Mouse (Mus musculus) kidney, embryonic 16.5 days (tissue): ENCODE measurements around the gene Btg2. TPM values are rescaled to one million over a fixed set of nuclear protein-coding genes. Genes with fewer than 3 reads are reported as not detected.

ENCODE experiments used
- ATAC-seq: fragments of 200-750 bp; cut with Nextera tagmentation; 2 replicates; pipeline ENCODE4 v1.8.0; 2017; ENCODE audit warnings: moderate TSS enrichment; ENCODE audit not compliant: low FRiP score, low TSS enrichment
- H3K27ac ChIP-seq: fragments of 300-500 bp; sonication (generic); 2 replicates; pipeline ENCODE4 v1.5.1; 2014; ENCODE audit warnings: low read length
- H3K27me3 ChIP-seq: fragments of 300-500 bp; sonication (generic); 2 replicates; pipeline ENCODE4 v1.6.1; 2014; ENCODE audit warnings: low read length, control low read depth, mixed read lengths; ENCODE audit not compliant: insufficient read depth
- H3K36me3 ChIP-seq: fragments of 300-500 bp; sonication (generic); 2 replicates; pipeline ENCODE4 v1.6.1; 2014; ENCODE audit warnings: low read length, control low read depth, mixed read lengths; ENCODE audit not compliant: insufficient read depth
- H3K4me1 ChIP-seq: fragments of 300-500 bp; sonication (generic); 2 replicates; pipeline ENCODE4 v1.6.1; 2014; ENCODE audit warnings: low read length, control low read depth, mixed read lengths; ENCODE audit not compliant: insufficient read depth
- H3K4me2 ChIP-seq: fragments of 300-500 bp; sonication (generic); replicated peaks from 2 replicates; pipeline ENCODE4 v1.6.1; 2014; ENCODE audit warnings: low read depth, low read length
- H3K4me3 ChIP-seq: fragments of 300-500 bp; sonication (generic); 2 replicates; pipeline ENCODE4 v1.5.1; 2014; ENCODE audit warnings: mild to moderate bottlenecking, low read length
- H3K9ac ChIP-seq: fragments of 300-500 bp; sonication (generic); replicated peaks from 2 replicates; pipeline ENCODE4 v1.6.1; 2014; ENCODE audit warnings: low read length
- H3K9me3 ChIP-seq: fragments of 300-500 bp; sonication (generic); 2 replicates; pipeline ENCODE4 v1.6.1; 2016; ENCODE audit warnings: low read length, control low read depth
- WGBS: fragments of 180-500 bp; shearing (Covaris S2); extraction: QIAGEN DNeasy Blood & Tissue Kit; methylation state at CpG from one replicate; pipeline ENCODE4 v1.1.7; 2014; 5-methylcytosine and 5-hydroxymethylcytosine counted together
- polyA plus RNA-seq: library from polyadenylated mRNA; unstranded; fragments of >200 nt; fragmentation: Nextera tagmentation; extraction: Ambion mirVana; gene quantifications from 2 replicates; pipeline ENCODE4 v1.2.1, GENCODE M21; 2015

The Btg2 gene
- polyA plus RNA-seq, 1 experiment from 2014 or later: 38.2 TPM

DNA sequence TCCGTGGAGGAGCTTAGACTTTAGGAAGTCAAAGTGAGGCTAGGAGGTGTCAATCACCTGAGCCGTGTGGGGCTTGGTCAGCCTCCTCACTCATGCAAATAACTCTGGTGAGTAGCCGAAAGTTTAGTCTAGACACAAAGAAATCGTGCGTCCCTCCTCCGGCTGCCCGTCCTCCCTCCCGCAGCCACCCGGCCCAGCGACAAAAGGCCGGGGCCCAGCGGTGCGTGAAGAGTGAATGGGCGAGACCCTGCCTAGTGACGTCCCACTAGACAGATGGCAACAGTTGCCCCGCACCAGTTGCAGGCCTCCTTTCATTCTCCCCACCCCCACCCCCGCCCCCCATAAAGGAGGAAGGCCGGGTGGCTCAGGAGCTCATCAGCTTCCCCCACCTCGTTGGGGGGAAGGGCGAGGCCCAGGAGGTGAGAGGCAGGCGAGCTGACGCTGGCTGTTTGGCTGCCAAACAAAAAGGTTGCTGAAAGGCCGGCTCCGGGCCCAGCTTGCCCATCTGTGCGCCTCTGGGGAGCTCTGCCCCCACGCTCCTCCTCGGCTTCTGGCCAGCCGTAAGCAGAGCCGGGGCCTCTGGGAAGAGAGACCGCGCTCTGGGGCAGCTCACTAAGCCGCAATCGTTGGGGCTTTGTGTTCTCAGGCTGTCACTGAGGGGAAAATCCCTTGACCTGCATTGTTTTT is 15.7 kb downstream of the Btg2 start:
- Histone ChIP-seq H3K36me3 (no peaks in the 10 kb centered on the region), H3K4me2 (peak overlapping the region; percentile 50), H3K27ac (peak overlapping the region; percentile 96), H3K4me3 (peak overlapping the region; percentile 18), H3K4me1 (peaks cover 86% of the 10 kb centered on the region), H3K9ac (peak overlapping the region; percentile 73), H3K27me3 (no peaks in the 10 kb centered on the region), H3K9me3 (no peaks in the 10 kb centered on the region)
- WGBS: 3% methylated on average over 33 of the region's 33 CpGs
- ATAC-seq: peak; percentile 49

DNA sequence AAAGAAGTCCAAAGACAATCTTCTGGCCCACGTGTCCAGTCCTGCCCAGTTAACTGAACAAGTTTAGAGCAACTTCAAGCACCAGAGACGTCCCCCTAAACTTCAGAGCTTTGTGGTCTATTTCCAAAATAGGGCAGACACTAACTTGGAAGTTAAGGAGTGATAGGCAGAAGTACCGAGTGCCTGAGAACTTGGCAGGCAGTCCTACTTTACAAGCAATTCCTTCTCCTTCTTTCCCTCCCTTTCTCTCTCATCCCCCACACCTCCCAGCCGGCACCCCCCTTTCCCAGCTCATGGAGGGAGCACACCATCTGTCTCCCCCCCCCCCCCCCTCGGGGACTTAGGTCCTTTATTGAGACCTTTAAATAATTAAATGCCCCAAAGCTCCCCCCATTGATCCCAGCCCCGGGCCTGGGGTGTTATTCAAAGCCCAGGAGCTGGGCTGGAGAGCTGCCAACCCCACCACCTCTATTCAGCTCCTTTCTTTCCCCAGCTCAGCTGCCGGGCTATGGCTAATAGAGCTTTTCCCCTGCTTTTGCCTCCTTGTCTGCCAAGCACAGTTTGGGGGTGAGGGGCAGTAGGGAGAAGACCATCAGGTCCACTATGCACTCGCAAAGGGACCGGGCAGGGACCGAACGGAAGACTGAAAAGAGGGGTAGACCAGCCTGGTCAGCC is 16.4 kb downstream of the Btg2 start:
- no peaks in the 10 kb centered on the region for H3K9me3 ChIP-seq
- no peaks in the 10 kb centered on the region for H3K27me3 ChIP-seq
- no peaks in the 10 kb centered on the region for H3K36me3 ChIP-seq
- H3K9ac ChIP-seq: peak overlapping the region; percentile 73
- H3K4me1 ChIP-seq: peaks cover 79% of the 10 kb centered on the region
- ATAC-seq: no peak
- peak overlapping the region; percentile 50 for H3K4me2 ChIP-seq
- 8% methylated on average over 11 of the region's 11 CpGs for WGBS
- H3K4me3 ChIP-seq: peak overlapping the region; percentile 18; the same call in 1 of the 2 replicates
- peak overlapping the region; percentile 96 for H3K27ac ChIP-seq

DNA sequence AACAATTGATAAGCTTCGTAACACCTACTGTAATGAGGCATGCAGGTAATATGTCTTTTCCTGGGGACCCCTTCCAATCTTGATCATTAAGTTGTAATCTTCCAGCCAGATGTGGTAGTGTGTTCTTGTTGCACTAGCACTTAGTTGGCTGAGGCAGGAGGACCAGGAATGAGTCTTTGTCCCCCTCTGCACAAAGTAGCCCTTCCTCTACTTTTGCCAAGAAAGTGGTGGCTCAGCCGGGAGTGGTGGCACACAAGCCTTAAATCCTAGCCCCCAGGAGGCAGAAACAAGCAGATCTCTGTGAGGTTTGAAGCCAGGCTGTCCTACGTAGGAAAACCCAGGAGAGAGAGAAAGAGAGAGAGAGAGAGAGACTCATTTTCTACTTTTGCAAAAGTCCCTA is 17.0 kb downstream of the Btg2 start:
- peak overlapping the region; percentile 96 for H3K27ac ChIP-seq
- no peaks in the 10 kb centered on the region for H3K36me3 ChIP-seq
- ATAC-seq: no peak
- no peaks in the 10 kb centered on the region for H3K9me3 ChIP-seq
- peaks cover 73% of the 10 kb centered on the region for H3K4me1 ChIP-seq
- no peaks in the 10 kb centered on the region for H3K27me3 ChIP-seq
- H3K4me3 ChIP-seq: no peak overlapping the region
- 63% methylated on average over 3 of the region's 3 CpGs for WGBS
- peak overlapping the region; percentile 56; the same call in 1 of the 2 replicates for H3K4me2 ChIP-seq
- no peak overlapping the region for H3K9ac ChIP-seq

DNA sequence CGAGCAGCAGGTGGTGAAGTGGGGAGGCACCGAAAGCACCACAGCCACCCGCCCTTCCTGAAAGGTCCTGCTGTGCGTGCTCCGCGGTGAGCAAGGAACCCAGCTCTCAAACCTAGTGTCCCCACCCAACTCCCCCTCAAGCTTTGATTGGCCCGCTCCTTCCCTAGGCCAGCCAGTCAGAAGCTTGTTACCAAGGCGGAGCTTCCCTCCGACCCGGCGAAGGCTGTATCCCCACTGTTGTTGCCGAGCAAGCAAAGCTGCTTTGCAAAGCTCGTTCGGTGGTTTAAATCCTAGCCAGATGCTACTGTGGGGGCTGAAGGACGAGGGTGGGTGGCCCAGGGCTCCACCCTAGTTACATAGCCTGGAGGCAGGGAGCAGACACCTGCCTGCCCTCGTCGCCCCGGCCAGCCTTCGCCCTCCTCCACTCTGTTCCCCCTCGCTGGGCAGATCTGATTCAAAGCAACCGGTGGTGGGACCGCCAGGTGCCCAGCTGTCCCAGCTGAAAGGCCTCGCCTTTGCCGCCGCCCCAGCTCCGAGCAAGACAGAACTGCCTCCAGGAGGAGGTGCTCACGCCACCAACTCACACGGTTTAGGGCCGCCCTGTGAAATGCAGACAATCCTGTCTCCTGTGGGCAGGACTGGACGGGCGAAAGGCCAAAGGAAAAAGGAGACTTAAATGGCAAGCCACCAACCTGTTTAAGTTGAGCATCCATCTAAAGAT is 17.9 kb downstream of the Btg2 start:
- Histone ChIP-seq H3K9ac (peak overlapping the region; percentile 54), H3K36me3 (no peaks in the 10 kb centered on the region), H3K4me2 (peak overlapping the region; percentile 56), H3K4me1 (peaks cover 65% of the 10 kb centered on the region), H3K4me3 (peak overlapping the region; percentile 30), H3K27me3 (no peaks in the 10 kb centered on the region), H3K27ac (peak overlapping the region; percentile 96), H3K9me3 (no peaks in the 10 kb centered on the region)
- WGBS: 2% methylated on average over 31 of the region's 31 CpGs
- ATAC-seq: peak; percentile 91

DNA sequence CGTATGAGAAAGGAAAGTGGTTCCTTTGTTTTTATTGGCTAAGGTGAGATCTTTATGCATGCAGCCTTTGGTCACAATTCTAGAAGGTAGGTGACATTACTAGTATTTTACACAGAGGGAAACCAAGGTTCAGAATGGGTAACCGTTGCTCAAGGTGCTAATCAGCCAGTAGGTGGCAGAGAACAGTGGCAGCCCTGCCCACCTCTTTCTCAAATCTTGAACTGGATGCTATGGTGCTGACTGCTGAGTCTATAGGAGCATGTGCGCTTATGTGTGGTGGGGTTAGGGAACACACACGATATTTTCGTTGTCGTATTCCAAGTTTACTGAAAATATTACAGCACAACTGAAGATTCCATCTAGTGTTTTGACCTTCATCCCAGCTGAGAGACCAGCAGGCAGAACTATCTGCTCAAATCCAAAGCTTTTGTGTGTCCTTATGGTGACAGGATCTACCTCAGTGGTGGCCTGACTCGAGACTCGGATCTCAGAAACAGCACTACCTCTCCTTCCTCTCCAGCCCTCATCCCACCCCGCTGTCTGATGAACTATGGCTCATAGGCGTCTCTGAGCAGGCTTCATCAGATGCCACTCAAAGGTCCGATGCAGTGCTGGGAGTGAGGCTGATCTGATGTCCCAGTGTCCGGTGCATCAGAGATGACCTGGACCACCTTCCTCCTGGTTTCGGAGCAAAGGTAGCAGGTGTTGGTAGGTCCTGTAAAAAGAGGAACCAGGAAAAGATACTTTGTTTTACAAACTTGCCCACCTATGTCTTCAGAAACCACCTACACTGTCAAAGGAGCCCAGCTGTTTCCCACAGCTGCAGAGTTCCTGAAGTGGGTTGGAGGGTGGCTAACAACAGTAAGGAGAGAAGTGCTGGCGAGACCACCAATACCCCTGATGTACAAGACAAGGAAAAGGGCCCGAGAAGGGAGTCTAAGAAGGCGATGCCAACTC is 18.9 kb downstream of the Btg2 start:
- no peaks in the 10 kb centered on the region for H3K27me3 ChIP-seq
- H3K27ac ChIP-seq: peak overlapping the region; percentile 96
- H3K9me3 ChIP-seq: no peaks in the 10 kb centered on the region
- H3K4me2 ChIP-seq: peak overlapping the region; percentile 56
- no peaks in the 10 kb centered on the region for H3K36me3 ChIP-seq
- H3K4me3 ChIP-seq: peak overlapping the region; percentile 30
- H3K4me1 ChIP-seq: peaks cover 66% of the 10 kb centered on the region
- WGBS: 66% methylated on average over 16 of the region's 16 CpGs
- no peak for ATAC-seq
- H3K9ac ChIP-seq: peak overlapping the region; percentile 54

DNA sequence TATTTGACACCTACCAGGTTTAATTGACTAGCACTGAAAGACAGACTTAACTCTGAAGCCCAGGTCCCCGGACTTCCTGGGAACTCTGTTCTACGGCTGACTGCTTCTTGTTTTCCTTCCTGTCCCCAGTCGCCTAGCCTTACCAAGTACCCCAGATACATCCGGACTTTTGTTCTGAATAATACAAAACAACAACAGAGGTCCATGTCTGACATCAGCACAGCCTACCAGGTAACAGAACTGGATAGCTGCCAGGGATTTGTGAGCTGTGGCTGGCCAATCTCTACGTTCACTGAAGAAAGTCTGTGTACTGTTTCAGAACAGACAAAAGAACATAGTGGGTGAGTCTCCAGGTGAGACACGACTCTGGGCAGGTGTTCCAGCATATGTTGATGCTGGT is 20.1 kb downstream of the Btg2 start:
- H3K9me3 ChIP-seq: no peaks in the 10 kb centered on the region
- 39% methylated on average over 6 of the region's 6 CpGs for WGBS
- H3K9ac ChIP-seq: no peak overlapping the region
- H3K36me3 ChIP-seq: no peaks in the 10 kb centered on the region
- peak overlapping the region; percentile 47; the same call in 1 of the 2 replicates for H3K27ac ChIP-seq
- H3K4me3 ChIP-seq: no peak overlapping the region
- no peak for ATAC-seq
- no peaks in the 10 kb centered on the region for H3K27me3 ChIP-seq
- peaks cover 57% of the 10 kb centered on the region for H3K4me1 ChIP-seq
- H3K4me2 ChIP-seq: no peak overlapping the region

DNA sequence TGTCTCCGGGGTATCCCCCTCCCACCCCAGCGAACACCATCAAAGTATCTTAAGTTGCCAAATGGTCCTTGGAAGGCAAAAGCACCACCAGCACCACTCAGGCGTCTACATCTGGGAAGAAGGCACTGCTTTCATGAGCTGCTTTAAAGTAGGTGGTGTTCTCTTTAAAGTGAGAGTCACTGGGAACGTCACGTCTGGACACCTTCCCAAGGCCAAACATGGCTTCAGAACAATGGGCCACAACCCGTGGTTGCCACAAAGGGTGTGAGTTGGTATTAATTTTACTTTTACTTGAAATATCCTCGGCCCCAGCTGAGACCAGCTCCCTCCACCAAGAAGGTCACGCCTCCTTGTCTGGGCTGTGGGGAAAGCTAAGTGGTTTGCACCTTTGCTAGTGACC is 21.2 kb downstream of the Btg2 start:
- Histone ChIP-seq H3K4me1 (peaks cover 46% of the 10 kb centered on the region), H3K9ac (no peak overlapping the region), H3K27me3 (no peaks in the 10 kb centered on the region), H3K36me3 (no peaks in the 10 kb centered on the region), H3K27ac (no peak overlapping the region), H3K4me2 (no peak overlapping the region), H3K4me3 (no peak overlapping the region), H3K9me3 (no peaks in the 10 kb centered on the region)
- WGBS: 53% methylated on average over 8 of the region's 8 CpGs
- no peak for ATAC-seq

DNA sequence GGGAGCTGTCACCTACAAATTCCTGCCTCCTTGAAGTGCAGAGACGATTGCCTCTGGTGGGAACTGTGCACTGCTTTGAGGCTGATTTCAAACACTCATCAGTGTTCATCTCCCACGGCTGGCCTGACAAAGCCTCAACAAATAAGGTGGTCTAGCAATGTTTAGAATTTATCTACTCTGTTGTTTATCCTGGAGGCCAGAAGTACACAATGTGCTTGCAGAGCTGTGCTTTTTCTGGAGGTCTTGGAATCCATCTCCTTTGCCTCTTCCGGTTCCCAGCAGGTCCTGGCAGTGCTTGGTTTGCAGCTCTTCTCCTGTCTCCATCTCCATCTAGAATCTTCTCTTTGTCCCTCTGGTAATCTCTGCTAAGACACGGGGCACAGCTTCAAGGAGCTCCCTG is 22.6 kb downstream of the Btg2 start:
- Histone ChIP-seq H3K9me3 (no peaks in the 10 kb centered on the region), H3K9ac (no peak overlapping the region), H3K4me2 (no peak overlapping the region), H3K4me3 (no peak overlapping the region), H3K27ac (no peak overlapping the region), H3K36me3 (no peaks in the 10 kb centered on the region), H3K27me3 (no peaks in the 10 kb centered on the region), H3K4me1 (peaks cover 31% of the 10 kb centered on the region)
- 57% methylated on average over 4 of the region's 4 CpGs for WGBS
- ATAC-seq: no peak

- Histone ChIP-seq H3K4me2 (no peak overlapping the region), H3K4me3 (no peak overlapping the region), H3K27me3 (no peaks in the 10 kb centered on the region), H3K36me3 (no peaks in the 10 kb centered on the region), H3K27ac (peak overlapping the region; percentile 22; the same call in 1 of the 2 replicates), H3K4me1 (peaks cover 28% of the 10 kb centered on the region), H3K9me3 (no peaks in the 10 kb centered on the region), H3K9ac (no peak overlapping the region)
- ATAC-seq: no peak
- WGBS: 77% methylated on average over 9 of the region's 9 CpGs
These were observed 23.2 kb downstream of the Btg2 start for GRCm38 (mm10) chr1:134055666-134056245.
